Mouse (Mus musculus) lung, adult 2 months (tissue): ENCODE data around the gene Atad1. TPM values are rescaled to one million over a fixed set of nuclear protein-coding genes. Genes with fewer than 3 reads are reported as not detected.
A peak's percentile ranks its signal among the peaks of the same experiment; 100 is the strongest.

Source experiments
- DNase-seq: peaks from one replicate; pipeline ENCODE4 v3.0.0; 2022
- H3K4me1 ChIP-seq: fragments of 200-500 bp; 2 replicates; pipeline ENCODE4 v1.6.1; 2011; ENCODE audit warnings: low read length; ENCODE audit not compliant: control insufficient read depth, insufficient read depth
- H3K4me3 ChIP-seq: fragments of 200-500 bp; replicated peaks from 2 replicates; pipeline ENCODE3; 2011; ENCODE audit warnings: low read depth, mild to moderate bottlenecking, control low read depth, low read length; ENCODE audit errors: extremely low read depth
- CTCF ChIP-seq: fragments of 200-500 bp; IDR thresholded peaks from 2 replicates; pipeline ENCODE4 v1.5.1; 2011; ENCODE audit warnings: mild to moderate bottlenecking, low read length, control low read depth; ENCODE audit not compliant: insufficient read depth
- POLR2A ChIP-seq: fragments of 200-500 bp; IDR thresholded peaks from 2 replicates; pipeline ENCODE4 v1.6.1; 2011; ENCODE audit warnings: low read depth, mild to moderate bottlenecking, control low read depth, low read length, borderline replicate concordance; ENCODE audit errors: extremely low read depth
- WGBS: fragments of 180-500 bp; shearing (Covaris S2); methylation state at CpG from one replicate; pipeline ENCODE4 v1.1.7; 2018; 5-methylcytosine and 5-hydroxymethylcytosine counted together
- polyA plus RNA-seq: library from polyadenylated mRNA; depleted of rRNA; stranded (reverse); fragments of >200 nt; gene quantifications from 2 replicates; pipeline ENCODE4 v1.2.3, GENCODE M21; 2012

Atad1 gene
- polyA plus RNA-seq, 1 experiment, result 14.0 TPM

DNA sequence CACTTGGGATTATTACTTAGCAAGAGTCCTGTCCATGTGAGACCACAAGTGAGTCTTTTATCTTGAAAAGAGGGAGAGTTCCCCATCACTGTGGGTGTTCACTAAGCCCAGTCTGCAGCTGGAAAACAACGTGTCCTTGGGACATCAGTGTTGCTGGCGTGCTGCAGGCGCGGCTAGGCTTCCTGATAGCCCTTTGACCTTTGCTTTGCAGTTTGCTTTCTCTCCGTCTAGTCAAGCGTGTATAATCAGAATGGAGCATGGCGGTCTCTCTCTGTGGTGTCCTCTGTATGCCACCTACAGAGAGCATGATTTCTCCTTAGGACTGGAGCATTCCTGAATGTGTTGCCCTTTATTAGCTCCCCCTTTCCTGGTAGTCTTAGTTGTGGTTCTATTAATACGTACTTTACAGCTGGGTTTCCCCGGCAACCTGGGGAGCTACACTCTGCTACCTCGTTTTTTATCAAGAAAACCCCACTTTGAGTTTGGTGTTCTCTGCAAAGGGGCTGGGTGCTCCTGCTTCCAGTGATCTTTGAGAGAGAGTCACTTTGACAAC lies 91.5 kb downstream of the Atad1 start:
- DNase-seq, result no peak
- no peak for TF ChIP-seq CTCF
- no peak for TF ChIP-seq POLR2A
- no peak overlapping the region for H3K4me3 ChIP-seq
- 54% methylated on average over 10 of the region's 10 CpGs for WGBS
- no peaks in the 10 kb centered on the region for H3K4me1 ChIP-seq

DNA sequence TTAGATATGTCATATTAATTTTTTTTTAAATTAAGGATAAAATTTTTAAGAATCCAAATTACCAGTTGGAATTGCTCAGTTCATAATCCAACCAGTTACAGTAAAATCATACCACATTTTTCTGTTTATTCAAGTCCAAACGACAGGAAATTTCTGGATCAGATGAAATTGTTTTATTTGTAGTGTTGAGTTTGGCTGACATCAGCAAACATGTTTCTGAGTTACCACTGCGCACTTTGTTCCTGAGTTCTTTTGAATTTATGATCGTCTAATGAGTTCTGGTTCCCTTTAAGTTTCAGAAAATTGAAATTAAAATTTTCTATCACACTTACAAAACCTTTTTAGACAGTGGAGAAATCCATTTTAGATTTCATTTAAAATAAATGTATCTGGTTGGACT lies 93.2 kb downstream of the Atad1 start:
- WGBS, result 70% methylated on average over 3 of the region's 3 CpGs
- no peaks in the 10 kb centered on the region for H3K4me1 ChIP-seq
- DNase-seq, result no peak

DNA sequence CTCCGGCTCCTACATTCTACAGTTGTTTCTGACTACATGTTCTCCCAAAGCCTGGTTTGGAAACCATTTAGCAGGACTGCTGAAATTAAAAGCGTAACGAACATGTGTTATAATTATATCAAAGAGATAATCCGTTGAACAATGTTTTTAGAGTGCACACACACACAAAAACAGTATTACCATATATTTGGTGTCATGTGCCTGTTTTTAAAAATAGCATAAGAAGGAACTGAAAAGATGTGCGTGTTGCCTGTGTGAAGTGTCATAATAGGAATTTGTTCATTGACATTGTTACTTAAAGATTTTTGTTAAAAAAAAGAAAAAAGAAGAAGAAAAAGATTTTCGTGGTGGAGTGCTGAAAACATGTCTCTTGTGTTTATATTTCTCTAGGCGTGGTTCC lies 93.6 kb downstream of the Atad1 start:
- Histone ChIP-seq H3K4me3 (no peak overlapping the region), H3K4me1 (no peaks in the 10 kb centered on the region)
- no peak for TF ChIP-seq CTCF
- no peak for TF ChIP-seq POLR2A
- DNase-seq, result no peak
- WGBS, result 75% methylated on average over 7 of the region's 7 CpGs

More for the DNA sequence above, 93.2 kb downstream of the Atad1 start:
- H3K4me3 ChIP-seq, result no peak overlapping the region
- TF ChIP-seq POLR2A (no peak), CTCF (no peak)

DNA sequence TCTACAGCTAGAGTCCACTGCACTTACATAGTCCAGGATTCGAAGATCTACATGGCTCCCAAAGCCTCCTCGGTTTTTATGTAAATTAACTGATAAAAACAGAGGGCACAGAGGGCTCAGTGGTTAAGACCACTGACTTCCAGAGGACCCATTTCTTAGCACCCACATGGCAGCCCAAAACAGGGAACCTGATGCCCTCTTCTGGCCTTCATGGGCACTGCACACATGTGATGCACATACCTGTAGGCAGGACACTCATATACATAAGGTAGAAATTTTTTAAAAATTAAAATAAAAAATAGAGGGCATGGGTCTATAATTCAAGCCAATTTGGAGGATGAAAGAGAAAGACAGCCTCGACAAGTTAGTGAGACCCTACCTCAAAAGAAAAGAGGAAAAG lies 95.9 kb downstream of the Atad1 start:
- no peak overlapping the region for H3K4me3 ChIP-seq
- TF ChIP-seq CTCF, result no peak
- TF ChIP-seq POLR2A, result no peak
- 94% methylated on average over 3 of the region's 3 CpGs for WGBS

DNA sequence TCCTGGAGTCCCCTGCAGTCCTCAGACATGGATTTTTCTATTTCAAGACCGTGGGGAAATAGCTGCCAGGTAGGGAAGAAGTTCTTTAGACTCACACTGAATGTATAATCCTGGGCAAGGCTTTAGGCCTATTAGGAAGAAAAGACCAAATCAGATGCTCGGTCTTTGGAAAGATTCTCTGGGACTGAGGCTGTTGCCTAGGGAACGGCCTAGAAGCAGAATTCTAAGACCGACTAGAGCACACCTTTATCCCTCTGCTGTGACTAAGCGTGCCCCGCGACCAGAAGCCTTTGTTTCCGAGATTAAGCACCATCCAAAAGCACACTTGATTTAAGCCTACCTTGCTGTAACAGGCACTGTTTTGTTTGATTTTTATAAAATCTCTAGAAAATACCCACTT lies 97.6 kb downstream of the Atad1 start:
- Histone ChIP-seq H3K4me1 (no peaks in the 10 kb centered on the region), H3K4me3 (no peak overlapping the region)
- 89% methylated on average over 8 of the region's 8 CpGs for WGBS
- no peak for DNase-seq
- TF ChIP-seq POLR2A (no peak), CTCF (no peak)

More for the DNA sequence above, 95.9 kb downstream of the Atad1 start:
- H3K4me1 ChIP-seq, result no peaks in the 10 kb centered on the region
- DNase-seq, result no peak

DNA sequence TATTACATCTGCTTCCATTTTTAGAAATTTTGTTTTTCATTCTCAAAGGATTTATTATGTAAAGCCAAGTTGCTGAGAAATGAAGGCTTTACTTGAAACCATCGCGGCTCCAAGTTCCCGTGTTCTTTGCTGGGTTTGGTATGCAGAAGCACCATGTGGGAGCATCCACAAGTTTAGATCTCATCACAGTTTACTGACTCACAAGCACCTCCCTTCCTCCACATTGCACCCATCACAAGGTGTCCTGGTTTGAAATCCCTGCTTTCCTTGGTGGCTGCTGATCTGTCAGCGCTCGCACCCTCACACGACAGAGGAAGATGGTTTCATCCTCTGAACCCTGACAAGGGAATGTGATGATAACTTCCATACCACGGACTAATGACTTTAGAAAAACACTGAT lies 98.1 kb downstream of the Atad1 start:
- Histone ChIP-seq H3K4me1 (no peaks in the 10 kb centered on the region), H3K4me3 (no peak overlapping the region)
- TF ChIP-seq CTCF, result no peak
- no peak for TF ChIP-seq POLR2A
- 88% methylated on average over 7 of the region's 7 CpGs for WGBS
- no peak for DNase-seq

DNA sequence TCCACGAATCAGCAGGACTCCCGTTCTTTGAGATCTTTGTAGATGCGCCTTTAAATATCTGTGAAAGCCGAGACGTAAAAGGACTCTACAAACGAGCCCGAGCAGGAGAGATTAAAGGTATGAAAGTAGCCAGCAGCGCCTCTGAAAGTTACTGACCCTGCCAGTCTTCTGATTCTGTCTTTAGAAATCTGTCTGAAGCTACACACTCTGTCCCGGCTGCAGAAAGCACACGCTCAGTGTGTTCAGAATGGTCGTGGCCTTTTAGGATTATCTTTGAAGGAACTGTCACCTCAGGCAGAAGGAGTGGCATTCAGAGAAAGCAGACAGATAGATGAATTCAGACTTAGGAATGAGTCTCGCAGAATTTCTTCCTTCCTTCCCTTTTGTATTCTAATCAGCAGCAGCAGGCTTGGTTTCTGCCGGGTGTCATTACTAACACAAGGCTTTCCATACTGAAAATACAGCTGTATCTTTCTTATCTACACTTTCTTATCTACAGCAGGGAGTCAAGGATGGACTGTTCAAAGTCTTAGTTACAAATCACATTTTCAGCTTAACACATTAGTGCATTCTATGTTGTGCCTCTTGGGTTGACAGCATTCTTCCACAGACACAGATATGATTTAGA lies 101.2 kb downstream of the Atad1 start:
- Histone ChIP-seq H3K4me1 (no peaks in the 10 kb centered on the region), H3K4me3 (no peak overlapping the region)
- DNase-seq, result no peak
- WGBS, result 52% methylated on average over 13 of the region's 13 CpGs
- no peak for TF ChIP-seq CTCF
- TF ChIP-seq POLR2A, result no peak

DNA sequence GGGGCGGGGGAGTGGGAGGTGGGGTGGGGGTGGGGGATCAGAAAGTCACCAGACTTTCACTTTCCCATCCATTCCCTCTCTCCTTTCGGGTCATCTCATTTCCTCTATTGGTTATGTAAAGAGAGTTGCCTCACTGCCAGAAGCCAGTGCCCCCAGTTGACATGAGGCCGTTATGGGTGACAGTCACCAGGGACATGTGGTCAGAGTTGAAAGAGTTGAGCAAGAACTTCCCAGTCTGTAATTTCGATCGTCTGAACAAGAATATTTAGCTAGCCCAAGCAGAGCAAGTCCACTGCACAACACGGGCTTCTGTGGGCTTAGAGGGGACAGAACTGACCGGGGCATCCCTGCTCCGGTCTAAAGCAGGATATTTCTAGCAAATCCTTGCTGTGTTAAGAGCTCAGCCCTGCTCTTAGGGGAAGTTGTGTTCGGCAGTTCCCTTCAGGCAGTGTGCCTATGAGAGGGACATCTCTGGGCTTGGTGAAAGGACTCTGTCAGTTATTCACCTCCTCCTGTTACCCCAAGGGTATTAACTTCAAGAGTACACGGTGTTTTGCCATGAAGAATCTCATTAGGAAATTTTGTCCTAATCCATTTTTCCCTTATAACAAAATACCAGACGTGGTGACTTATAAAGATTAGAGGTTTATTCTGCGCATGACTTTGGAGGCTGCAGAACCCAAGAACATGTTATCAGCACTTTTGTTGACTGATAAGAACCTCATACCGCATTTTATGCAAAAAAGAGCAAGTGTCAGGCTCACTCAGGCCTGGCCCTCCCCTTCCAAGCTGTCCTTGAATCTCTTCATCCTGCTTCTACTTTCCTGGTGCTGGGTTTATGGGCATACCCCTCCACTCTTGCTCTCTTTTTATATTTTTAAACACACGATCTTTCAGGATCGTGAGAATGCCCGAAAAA lies 102.0 kb downstream of the Atad1 start:
- peak; percentile 7 for DNase-seq
- TF ChIP-seq POLR2A, result no peak
- no peak for TF ChIP-seq CTCF
- WGBS, result 50% methylated on average over 16 of the region's 16 CpGs
- Histone ChIP-seq H3K4me3 (no peak overlapping the region), H3K4me1 (no peaks in the 10 kb centered on the region)

DNA sequence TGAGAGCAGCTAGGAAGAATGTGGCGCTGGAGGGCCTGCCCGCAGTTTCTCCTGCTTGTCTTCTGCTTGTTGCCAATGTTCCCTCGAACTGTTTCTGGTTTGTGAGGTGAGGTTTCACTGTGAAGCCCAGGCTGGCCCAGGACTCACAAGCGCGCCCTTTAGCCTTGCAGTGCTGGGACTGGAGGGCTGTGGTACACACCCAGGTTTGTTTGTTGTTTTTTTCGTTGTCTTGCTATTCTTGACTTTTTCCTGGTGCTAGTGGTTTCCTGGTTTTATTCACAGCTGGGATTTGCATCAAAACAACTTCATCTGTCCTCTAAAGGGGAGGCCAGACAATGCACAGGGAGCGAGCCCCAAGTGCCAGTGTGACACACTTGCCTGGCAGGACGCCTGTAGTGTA lies 104.7 kb downstream of the Atad1 start:
- Histone ChIP-seq H3K4me3 (no peak overlapping the region), H3K4me1 (no peaks in the 10 kb centered on the region)
- no peak for DNase-seq
- TF ChIP-seq POLR2A, result no peak
- TF ChIP-seq CTCF, result no peak
- WGBS, result 74% methylated on average over 8 of the region's 8 CpGs
